Mouse (Mus musculus) spleen, postnatal 36 days (tissue): ENCODE measurements around the gene Hnrnph3.

Experiments
- DNase-seq, 2 experiments: peaks; one replicate each; pipeline ENCODE4 v3.0.0; 2022; ENCODE audit warnings: low spot score in 2 of 2, mixed read lengths in 1 of 2

The Hnrnph3 gene

GRCm38 (mm10) chr10:62984495-62984894, 39.5 kb downstream of the Hnrnph3 start:
- DNase-seq = no peak

GRCm38 (mm10) chr10:62984072-62984471, 39.9 kb downstream of the Hnrnph3 start:
- peak; percentile 29 to 33 for DNase-seq

GRCm38 (mm10) chr10:62980039-62980954, 43.7 kb downstream of the Hnrnph3 start, which contains the start of gene Rufy2:
Gene Rufy2, plus strand, starts transcription at chr10:62980223.
- peak; percentile 73 to 81 for DNase-seq

GRCm38 (mm10) chr10:62979667-62980038, 44.4 kb downstream of the Hnrnph3 start:
- no peak for DNase-seq

- peak; percentile 56 to 60 for DNase-seq
Observed at GRCm38 (mm10) chr10:62971821-62972220, 52.2 kb downstream of the Hnrnph3 start.

GRCm38 (mm10) chr10:62966291-62966690, 57.7 kb downstream of the Hnrnph3 start:
- no peak for DNase-seq

DNA sequence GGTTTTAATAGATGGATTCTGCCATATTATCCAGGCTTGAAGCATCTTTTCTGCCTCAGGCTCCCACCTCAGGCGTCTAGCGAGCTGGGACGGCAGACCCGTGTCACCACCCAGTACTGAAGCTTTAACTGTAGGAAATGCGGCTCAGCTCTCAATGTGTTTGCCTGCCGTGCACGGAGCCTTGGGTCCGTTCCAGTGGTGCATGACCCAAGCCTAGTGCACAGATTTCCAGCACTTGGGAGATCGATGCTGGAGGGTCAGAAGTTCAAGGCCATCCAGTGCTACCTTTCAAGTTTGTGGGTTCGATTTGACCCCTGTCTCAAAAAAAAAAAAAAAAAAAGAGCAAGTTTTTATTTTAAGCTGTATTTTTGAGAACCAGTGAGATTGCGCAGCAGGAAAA, 58.2 kb downstream of the Hnrnph3 start:
- no peak for DNase-seq
